Mouse (Mus musculus) liver, postnatal 0 days (tissue): ENCODE results near the gene Plxdc2.

Experiments used
- CTCF ChIP-seq: sonication (generic); IDR thresholded peaks from 2 replicates; pipeline ENCODE4 v1.5.1; 2016; ENCODE audit warnings: antibody characterized with exemption, low read depth
- EP300 ChIP-seq: IDR thresholded peaks from 2 replicates; pipeline ENCODE4 v1.6.1; 2016; ENCODE audit warnings: antibody characterized with exemption, low read depth, mild to moderate bottlenecking

GRCm38 (mm10) chr2:16683739-16684138 is 327.6 kb downstream of the Plxdc2 start:
- TF ChIP-seq EP300 (no peak), CTCF (no peak)
